Comparison of ENCODE assay signal across 27 mouse cellular contexts in genomic region chr2:10542388-10542787, GRCm38 (mm10).
DNase-seq lines count a peak whose midpoint lies in the region; ATAC-seq and TF ChIP-seq lines count a peak whose summit lies in the region.
"Had no signal": no experiment of that assay in that cellular context is flagged by ENCODE, and none has a peak within 500 bp of the region (broad histone marks: within the 10 kb centered on the region; RNA-seq: fewer than 3 reads in every experiment).

No protein-coding gene starts in this region.

- H3K4me3 ChIP-seq in embryonic facial prominence, embryonic 11.5 days (ENCODE audit: low read depth, low read length) = no peak overlapping the region
- H3K4me3 ChIP-seq in embryonic facial prominence, embryonic 10.5 days = no peak overlapping the region
- H3K4me3 ChIP-seq in forebrain, postnatal 0 days (ENCODE audit: low read depth, low read length) = no peak overlapping the region
- H3K4me3 ChIP-seq in forebrain, embryonic 10.5 days = no peak overlapping the region
- no peak overlapping the region for H3K4me3 ChIP-seq in limb, embryonic 13.5 days
- H3K4me3 ChIP-seq: embryonic facial prominence, embryonic 12.5 days; erythroblast, embryonic 14.5 days; heart, embryonic 12.5 days; heart, embryonic 15.5 days; hindbrain, embryonic 10.5 days; hindbrain, embryonic 13.5 days; intestine, embryonic 15.5 days had no signal

- no peak overlapping the region for H3K4me2 ChIP-seq in embryonic facial prominence, embryonic 11.5 days (ENCODE audit: low read depth, low read length)
- H3K4me2 ChIP-seq in forebrain, postnatal 0 days (ENCODE audit: low read depth) = no peak overlapping the region
- H3K4me2 ChIP-seq in limb, embryonic 13.5 days (replicated peaks) = no peak overlapping the region
- H3K4me2 ChIP-seq: embryonic facial prominence, embryonic 12.5 days; heart, embryonic 12.5 days; heart, embryonic 15.5 days; hindbrain, embryonic 13.5 days; intestine, embryonic 15.5 days had no signal

- H3K9me3 ChIP-seq in embryonic facial prominence, embryonic 11.5 days (replicated peaks; ENCODE audit: control insufficient read depth, low read length) = no peaks in the 10 kb centered on the region
- H3K9me3 ChIP-seq in embryonic facial prominence, embryonic 10.5 days = no peaks in the 10 kb centered on the region
- no peaks in the 10 kb centered on the region for H3K9me3 ChIP-seq in forebrain, postnatal 0 days (ENCODE audit: low read length)
- no peaks in the 10 kb centered on the region for H3K9me3 ChIP-seq in forebrain, embryonic 10.5 days
- no peaks in the 10 kb centered on the region for H3K9me3 ChIP-seq in limb, embryonic 13.5 days
- H3K9me3 ChIP-seq: embryonic facial prominence, embryonic 12.5 days; heart, embryonic 12.5 days; heart, embryonic 15.5 days; hindbrain, embryonic 10.5 days; hindbrain, embryonic 13.5 days; intestine, embryonic 15.5 days had no signal

- no peaks in the 10 kb centered on the region for H3K4me1 ChIP-seq in embryonic facial prominence, embryonic 11.5 days (ENCODE audit: control insufficient read depth, insufficient read depth, low read length)
- no peaks in the 10 kb centered on the region for H3K4me1 ChIP-seq in embryonic facial prominence, embryonic 10.5 days
- no peaks in the 10 kb centered on the region for H3K4me1 ChIP-seq in forebrain, postnatal 0 days (ENCODE audit: insufficient read depth)
- no peaks in the 10 kb centered on the region for H3K4me1 ChIP-seq in forebrain, embryonic 10.5 days
- H3K4me1 ChIP-seq in limb, embryonic 13.5 days = peaks cover 15% of the 10 kb centered on the region
- H3K4me1 ChIP-seq: heart, embryonic 12.5 days; heart, embryonic 15.5 days; hindbrain, embryonic 10.5 days; hindbrain, embryonic 13.5 days; intestine, embryonic 15.5 days had no signal

- peak; percentile 41 for DNase-seq in embryonic facial prominence, embryonic 11.5 days (ENCODE audit: low spot score)
- DNase-seq in embryonic facial prominence, embryonic 10.5 days (ENCODE audit: low spot score) = no peak
- DNase-seq in forebrain, postnatal 0 days = peak; percentile 38
- no peak for DNase-seq in forebrain, embryonic 10.5 days (ENCODE audit: extremely low spot score, low spot score)
- DNase-seq in brain, adult 2 months (ENCODE audit: low read depth, low spot score) = peak; percentile 6
- DNase-seq in testis, postnatal 10 days (ENCODE audit: low spot score) = no peak
- no peak for DNase-seq in left cerebral cortex, postnatal 36 days (ENCODE audit: low spot score in 2 of 2)
- DNase-seq: adrenal gland, adult 8-10 months; adrenal gland, postnatal 25 days; cerebellum, adult 11-12 months; cerebellum, adult 8-10 months; cerebellum, postnatal 36 days; embryo, embryonic 11 days; gastrocnemius, postnatal 25 days; heart, adult 18-20 months; heart, postnatal 10 days; heart, postnatal 36 days had no signal

- no peak for TF ChIP-seq CTCF in forebrain, postnatal 0 days (IDR thresholded peaks at IDR 0.05; ENCODE audit: low read depth)

- H3K27me3 ChIP-seq in embryonic facial prominence, embryonic 11.5 days (ENCODE audit: control insufficient read depth, insufficient read depth, low read length) = no peaks in the 10 kb centered on the region
- H3K27me3 ChIP-seq in embryonic facial prominence, embryonic 10.5 days (replicated peaks; ENCODE audit: low read depth, poor library complexity, severe bottlenecking) = no peaks in the 10 kb centered on the region
- H3K27me3 ChIP-seq in forebrain, postnatal 0 days (ENCODE audit: insufficient read depth, low read length) = no peaks in the 10 kb centered on the region
- no peaks in the 10 kb centered on the region for H3K27me3 ChIP-seq in forebrain, embryonic 10.5 days (ENCODE audit: poor library complexity, severe bottlenecking)
- H3K27me3 ChIP-seq in limb, embryonic 13.5 days = no peaks in the 10 kb centered on the region
- H3K27me3 ChIP-seq: embryonic facial prominence, embryonic 12.5 days; heart, embryonic 12.5 days; heart, embryonic 15.5 days; hindbrain, embryonic 13.5 days; intestine, embryonic 15.5 days had no signal

- intact Hi-C loops in left cerebral cortex, postnatal 36 days (cut with DNase I) = no loop called here

- no peak for ATAC-seq in embryonic facial prominence, embryonic 11.5 days (replicated peaks; ENCODE audit: insufficient number of reproducible peaks, low FRiP score, low TSS enrichment, low read depth)
- ATAC-seq in forebrain, postnatal 0 days = peak; percentile 43
- ATAC-seq in limb, embryonic 13.5 days (ENCODE audit: low FRiP score, low read depth) = peak; percentile 78
- ATAC-seq: activated CD4-positive, CD25-positive, alpha-beta regulatory T cell, adult 4 months; hindbrain, embryonic 16.5 days; intestine, embryonic 15.5 days had no signal

- H3K27ac ChIP-seq in embryonic facial prominence, embryonic 11.5 days (replicated peaks; ENCODE audit: low read depth, low read length) = no peak overlapping the region
- no peak overlapping the region for H3K27ac ChIP-seq in embryonic facial prominence, embryonic 10.5 days (replicated peaks)
- H3K27ac ChIP-seq in forebrain, postnatal 0 days (ENCODE audit: low read depth, low read length) = no peak overlapping the region
- no peak overlapping the region for H3K27ac ChIP-seq in forebrain, embryonic 10.5 days
- H3K27ac ChIP-seq in limb, embryonic 13.5 days = no peak overlapping the region
- H3K27ac ChIP-seq: embryonic facial prominence, embryonic 12.5 days; heart, embryonic 15.5 days; hindbrain, embryonic 10.5 days; hindbrain, embryonic 13.5 days; intestine, embryonic 15.5 days had no signal

- no peak overlapping the region for H3K9ac ChIP-seq in embryonic facial prominence, embryonic 11.5 days (replicated peaks; ENCODE audit: low read length)
- no peak overlapping the region for H3K9ac ChIP-seq in forebrain, postnatal 0 days
- H3K9ac ChIP-seq in limb, embryonic 13.5 days = no peak overlapping the region
- H3K9ac ChIP-seq: embryonic facial prominence, embryonic 12.5 days; heart, embryonic 12.5 days; heart, embryonic 15.5 days; hindbrain, embryonic 13.5 days; intestine, embryonic 15.5 days had no signal

- WGBS in embryonic facial prominence, embryonic 11.5 days = 64% methylated on average over 7 of the region's 7 CpGs
- WGBS in embryonic facial prominence, embryonic 10.5 days = 79% methylated on average over 7 of the region's 7 CpGs
- 67% methylated on average over 7 of the region's 7 CpGs for WGBS in forebrain, postnatal 0 days
- WGBS in forebrain, embryonic 10.5 days = 85% methylated on average over 7 of the region's 7 CpGs
- 31% methylated on average over 7 of the region's 7 CpGs for WGBS in limb, embryonic 13.5 days

- H3K36me3 ChIP-seq in embryonic facial prominence, embryonic 11.5 days (replicated peaks; ENCODE audit: control insufficient read depth, insufficient read depth, low read depth, low read length) = no peaks in the 10 kb centered on the region
- no peaks in the 10 kb centered on the region for H3K36me3 ChIP-seq in embryonic facial prominence, embryonic 10.5 days (replicated peaks)
- H3K36me3 ChIP-seq in forebrain, postnatal 0 days (ENCODE audit: insufficient read depth) = no peaks in the 10 kb centered on the region
- H3K36me3 ChIP-seq in forebrain, embryonic 10.5 days (replicated peaks) = no peaks in the 10 kb centered on the region
- H3K36me3 ChIP-seq in limb, embryonic 13.5 days = no peaks in the 10 kb centered on the region
- H3K36me3 ChIP-seq: embryonic facial prominence, embryonic 12.5 days; heart, embryonic 12.5 days; heart, embryonic 15.5 days; hindbrain, embryonic 10.5 days; hindbrain, embryonic 13.5 days; intestine, embryonic 15.5 days had no signal

Comparison
In these comparisons a context has a peak if more than half of its experiments do, and no peak if none do; other contexts are left out.
1. DNase-seq: peak in embryonic facial prominence, embryonic 11.5 days (single experiment), forebrain, postnatal 0 days (single experiment) and brain, adult 2 months (single experiment); none in embryonic facial prominence, embryonic 10.5 days (single experiment), forebrain, embryonic 10.5 days (single experiment), testis, postnatal 10 days (single experiment) and left cerebral cortex, postnatal 36 days (0 of 2).